Mouse (Mus musculus) heart, embryonic 10.5 days (tissue): Measurements from ENCODE around the gene B3gnt9. TPM values are rescaled to one million over a fixed set of nuclear protein-coding genes. Genes with fewer than 3 reads are reported as not detected.
A peak's percentile ranks its signal among the peaks of the same experiment; 100 is the strongest.

Experiments used
- DNase-seq: peaks from one replicate; pipeline ENCODE4 v3.0.0-alpha.2; 2017; ENCODE audit warnings: low spot score
- H3K27ac ChIP-seq: fragments of 300-500 bp; sonication (generic); 2 replicates; pipeline ENCODE4 v1.5.1; 2016; ENCODE audit warnings: mild to moderate bottlenecking
- H3K27me3 ChIP-seq: fragments of 300-500 bp; sonication (generic); 2 replicates; pipeline ENCODE4 v1.6.1; 2016; ENCODE audit warnings: mild to moderate bottlenecking; ENCODE audit not compliant: poor library complexity, insufficient read depth, severe bottlenecking
- H3K36me3 ChIP-seq: fragments of 300-500 bp; sonication (generic); 2 replicates; pipeline ENCODE4 v1.6.1; 2016; ENCODE audit warnings: mild to moderate bottlenecking, moderate library complexity
- H3K4me1 ChIP-seq: fragments of 300-500 bp; sonication (generic); 2 replicates; pipeline ENCODE4 v1.6.1; 2016; ENCODE audit warnings: mild to moderate bottlenecking
- H3K4me3 ChIP-seq: fragments of 300-500 bp; sonication (generic); 2 replicates; pipeline ENCODE4 v1.5.1; 2016; ENCODE audit warnings: mild to moderate bottlenecking, moderate library complexity
- H3K9me3 ChIP-seq: fragments of 300-500 bp; sonication (generic); 2 replicates; pipeline ENCODE4 v1.6.1; 2016; ENCODE audit warnings: mild to moderate bottlenecking, moderate library complexity
- WGBS: fragments of 180-500 bp; shearing (Covaris S2); methylation state at CpG from one replicate; pipeline ENCODE4 v1.1.7; 2016; 5-methylcytosine and 5-hydroxymethylcytosine counted together
- polyA plus RNA-seq: library from polyadenylated mRNA; unstranded; fragments of >200 nt; fragmentation: Nextera tagmentation; extraction: Ambion mirVana; gene quantifications from 2 replicates; pipeline ENCODE4 v1.2.1, GENCODE M21; 2016

The B3gnt9 gene
- polyA plus RNA-seq, 1 experiment from 2014 or later = 8.1 TPM

- no peak for DNase-seq
- Histone ChIP-seq H3K9me3 (no peaks in the 10 kb centered on the region), H3K27me3 (peaks cover 100% of the 10 kb centered on the region), H3K4me3 (peak overlapping the region; percentile 64), H3K4me1 (peaks cover 30% of the 10 kb centered on the region), H3K36me3 (peaks cover 5% of the 10 kb centered on the region; the same call in 1 of the 2 replicates), H3K27ac (no peak overlapping the region)
- 4% methylated on average over 30 of the region's 30 CpGs for whole genome bisulfite sequencing
Observed at GRCm38 (mm10) chr8:105276292-105277120, 21.6 kb upstream of the B3gnt9 start.

- no peak within 1 kb of the TSS for H3K27ac ChIP-seq
- DNase-seq = no peak
- 0 out of 2 replicates have a peak, but pooled peaks cover 4% of the 10 kb centered on the region for H3K36me3 ChIP-seq
- peaks cover 32% of the 10 kb centered on the region for H3K4me1 ChIP-seq
- H3K9me3 ChIP-seq = no peaks in the 10 kb centered on the region
- H3K27me3 ChIP-seq = peaks cover 100% of the 10 kb centered on the region
- peak within 1 kb of the TSS; percentile 64 for H3K4me3 ChIP-seq
- 12% methylated on average over 10 of the region's 10 CpGs for WGBS
Observed at GRCm38 (mm10) chr8:105275840-105276239, 20.9 kb upstream of the B3gnt9 start, which contains the start of gene Nol3. Nol3 (plus strand) TSS chr8:105276140.

- no peak for DNase-seq
- H3K4me1 ChIP-seq = peaks cover 36% of the 10 kb centered on the region
- H3K9me3 ChIP-seq = no peaks in the 10 kb centered on the region
- 14% methylated on average over 11 of the region's 11 CpGs for WGBS
- H3K36me3 ChIP-seq = 0 out of 2 replicates have a peak, but pooled peaks cover 4% of the 10 kb centered on the region
- H3K4me3 ChIP-seq = peak overlapping the region; percentile 64; the same call in 1 of the 2 replicates
- H3K27ac ChIP-seq = no peak overlapping the region
- peaks cover 100% of the 10 kb centered on the region for H3K27me3 ChIP-seq
Observed at GRCm38 (mm10) chr8:105275387-105275786, 20.4 kb upstream of the B3gnt9 start.

- Histone ChIP-seq H3K27me3 (peaks cover 100% of the 10 kb centered on the region), H3K36me3 (no peaks in the 10 kb centered on the region), H3K9me3 (no peaks in the 10 kb centered on the region; the same call in 1 of the 2 replicates), H3K27ac (no peak overlapping the region), H3K4me1 (peaks cover 47% of the 10 kb centered on the region), H3K4me3 (peak overlapping the region; percentile 22)
- no peak for DNase-seq
- 3% methylated on average over 11 of the region's 11 CpGs for WGBS
Observed at GRCm38 (mm10) chr8:105270916-105271186, 15.9 kb upstream of the B3gnt9 start.

- WGBS = 3% methylated on average over 39 of the region's 39 CpGs
- H3K36me3 ChIP-seq = no peaks in the 10 kb centered on the region
- no peak overlapping the region for H3K27ac ChIP-seq
- H3K27me3 ChIP-seq = peaks cover 100% of the 10 kb centered on the region
- peaks cover 42% of the 10 kb centered on the region for H3K4me1 ChIP-seq
- DNase-seq = no peak
- peak overlapping the region; percentile 63 for H3K4me3 ChIP-seq
- no peaks in the 10 kb centered on the region; the same call in 1 of the 2 replicates for H3K9me3 ChIP-seq
Observed at GRCm38 (mm10) chr8:105270101-105270915, 15.4 kb upstream of the B3gnt9 start.

- WGBS = under 1% methylated on average over 42 of the region's 42 CpGs
- no peak for DNase-seq
- Histone ChIP-seq H3K4me1 (peaks cover 47% of the 10 kb centered on the region), H3K9me3 (no peaks in the 10 kb centered on the region; the same call in 1 of the 2 replicates), H3K27ac (peak within 1 kb of the TSS; percentile 71), H3K4me3 (peak within 1 kb of the TSS; percentile 63), H3K27me3 (peaks cover 99% of the 10 kb centered on the region), H3K36me3 (no peaks in the 10 kb centered on the region)
Observed at GRCm38 (mm10) chr8:105269461-105269947, 14.6 kb upstream of the B3gnt9 start, which contains the start of gene Hsf4. Hsf4 (plus strand) TSS chr8:105269801.

GRCm38 (mm10) chr8:105269075-105269458 lies 14.1 kb upstream of the B3gnt9 start:
- Histone ChIP-seq H3K4me3 (peak overlapping the region; percentile 63), H3K4me1 (peaks cover 48% of the 10 kb centered on the region), H3K9me3 (no peaks in the 10 kb centered on the region; the same call in 1 of the 2 replicates), H3K36me3 (no peaks in the 10 kb centered on the region), H3K27ac (peak overlapping the region; percentile 71), H3K27me3 (peaks cover 99% of the 10 kb centered on the region)
- DNase-seq = no peak
- under 1% methylated on average over 10 of the region's 10 CpGs for WGBS

GRCm38 (mm10) chr8:105268342-105269074 lies 13.6 kb upstream of the B3gnt9 start:
- under 1% methylated on average over 65 of the region's 65 CpGs for WGBS
- peaks cover 51% of the 10 kb centered on the region for H3K4me1 ChIP-seq
- peaks cover 99% of the 10 kb centered on the region for H3K27me3 ChIP-seq
- H3K27ac ChIP-seq = peak overlapping the region; percentile 71
- DNase-seq = no peak
- H3K9me3 ChIP-seq = no peaks in the 10 kb centered on the region; the same call in 1 of the 2 replicates
- no peaks in the 10 kb centered on the region for H3K36me3 ChIP-seq
- peak overlapping the region; percentile 63 for H3K4me3 ChIP-seq

- no peaks in the 10 kb centered on the region; the same call in 1 of the 2 replicates for H3K9me3 ChIP-seq
Observed at GRCm38 (mm10) chr8:105266775-105267174, 11.8 kb upstream of the B3gnt9 start.

GRCm38 (mm10) chr8:105265128-105265527 lies 10.2 kb upstream of the B3gnt9 start:
- no peaks in the 10 kb centered on the region for H3K36me3 ChIP-seq
- 21% methylated on average over 10 of the region's 10 CpGs for WGBS
- H3K27me3 ChIP-seq = peaks cover 99% of the 10 kb centered on the region

More at GRCm38 (mm10) chr8:105266775-105267174, 11.8 kb upstream of the B3gnt9 start:
- Histone ChIP-seq H3K4me3 (no peak overlapping the region), H3K27me3 (peaks cover 99% of the 10 kb centered on the region), H3K4me1 (peaks cover 48% of the 10 kb centered on the region), H3K36me3 (no peaks in the 10 kb centered on the region), H3K27ac (no peak overlapping the region)
- no peak for DNase-seq
- 13% methylated on average over 13 of the region's 13 CpGs for WGBS

GRCm38 (mm10) chr8:105264024-105264982 lies 9.3 kb upstream of the B3gnt9 start, which contains the start of the genes Tradd and Fbxl8:
Tradd (minus strand) TSS chr8:105264609.
Fbxl8 (plus strand) TSS chr8:105264648.
- WGBS = 2% methylated on average over 54 of the region's 54 CpGs
- peaks cover 99% of the 10 kb centered on the region for H3K27me3 ChIP-seq

More at GRCm38 (mm10) chr8:105265128-105265527, 10.2 kb upstream of the B3gnt9 start:
- Histone ChIP-seq H3K4me3 (peak overlapping the region; percentile 71), H3K9me3 (no peaks in the 10 kb centered on the region; the same call in 1 of the 2 replicates), H3K4me1 (peaks cover 39% of the 10 kb centered on the region), H3K27ac (peak overlapping the region; percentile 74; the same call in 1 of the 2 replicates)
- DNase-seq = no peak

More at GRCm38 (mm10) chr8:105264024-105264982, 9.3 kb upstream of the B3gnt9 start, which contains the start of the genes Tradd and Fbxl8:
- H3K4me3 ChIP-seq = peak within 1 kb of the TSS; percentile 71
- H3K36me3 ChIP-seq = no peaks in the 10 kb centered on the region
- no peaks in the 10 kb centered on the region; the same call in 1 of the 2 replicates for H3K9me3 ChIP-seq
- peaks cover 39% of the 10 kb centered on the region for H3K4me1 ChIP-seq
- DNase-seq = peak; percentile 87
- H3K27ac ChIP-seq = peak within 1 kb of the TSS; percentile 74; the same call in 1 of the 2 replicates
